Comparison of ENCODE assay signal across 14 mouse cellular contexts in the genomic region with DNA sequence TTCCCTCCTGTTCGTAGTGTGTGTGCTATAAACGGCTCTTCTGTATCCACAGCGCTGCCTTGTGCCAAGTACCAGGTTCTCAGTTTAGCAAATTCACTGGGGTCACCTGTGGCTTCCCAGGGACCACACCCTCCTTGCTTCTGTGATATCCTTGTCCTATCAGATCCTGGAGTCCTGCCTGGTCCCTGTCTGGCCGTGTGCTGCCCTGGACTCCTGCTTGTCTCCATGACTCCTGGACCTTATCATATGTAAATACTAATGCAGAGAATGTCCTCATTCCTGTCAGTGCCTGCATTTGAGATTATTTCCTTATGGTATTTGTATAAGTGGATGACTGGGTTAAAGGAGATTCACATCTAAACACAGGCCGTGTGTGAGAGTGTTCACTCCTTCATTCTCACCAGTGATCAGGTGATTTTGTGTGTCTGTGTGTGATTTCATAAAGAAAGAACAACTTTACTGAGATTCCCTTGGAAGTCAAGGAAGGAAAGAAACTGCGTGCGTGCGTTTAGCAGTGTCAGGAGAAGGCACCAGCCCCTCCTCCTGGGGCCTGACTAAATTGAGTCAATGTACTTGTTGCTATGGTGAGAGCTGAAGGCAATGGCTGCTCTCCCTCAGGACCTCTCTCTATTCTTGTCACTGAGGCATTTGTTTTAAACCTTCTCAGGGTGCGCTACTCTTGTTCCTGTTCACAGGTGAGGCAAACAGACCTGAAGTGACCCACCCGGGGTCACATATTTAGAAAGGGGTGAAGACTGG. TPM values are rescaled to one million over a fixed set of nuclear protein-coding genes. Genes with fewer than 3 reads are reported as not detected.
"Had no signal": no experiment of that assay in that cellular context is flagged by ENCODE, and none has a peak within 500 bp of the region (broad histone marks: within the 10 kb centered on the region; RNA-seq: fewer than 3 reads in every experiment).

No protein-coding gene starts in this region.

RNA-seq across cellular contexts. Expression of a gene that starts 17.9 kb away (rescaled TPM):
- polyA plus RNA-seq: midbrain, embryonic 11.5 days; midbrain, embryonic 13.5 days had no signal

RNA-seq across cellular contexts. Expression of a gene that starts 18.4 kb away (rescaled TPM):
- polyA plus RNA-seq: liver, embryonic 15.5 days; liver, postnatal 0 days; lung, adult 2 months; lung, embryonic 15.5 days; lung, postnatal 0 days; macrophage; midbrain, embryonic 11.5 days; midbrain, embryonic 13.5 days; midbrain, embryonic 15.5 days; midbrain, postnatal 0 days; neural tube, embryonic 12.5 days; neural tube, embryonic 14.5 days had no signal

RNA-seq across cellular contexts. Expression of a gene that starts 30.0 kb away (rescaled TPM):
- polyA plus RNA-seq: macrophage; midbrain, embryonic 11.5 days; midbrain, embryonic 13.5 days; midbrain, embryonic 15.5 days; midbrain, postnatal 0 days; neural tube, embryonic 12.5 days; neural tube, embryonic 14.5 days had no signal

RNA-seq across cellular contexts. Expression of a gene that starts 48.0 kb away (rescaled TPM):
- polyA plus RNA-seq: liver, embryonic 15.5 days; liver, postnatal 0 days; lung, adult 2 months; lung, embryonic 15.5 days; lung, postnatal 0 days; macrophage; midbrain, embryonic 11.5 days; midbrain, embryonic 13.5 days; midbrain, embryonic 15.5 days; midbrain, postnatal 0 days; neural tube, embryonic 12.5 days; neural tube, embryonic 14.5 days; thymus, adult 2 months; urinary bladder, adult 2 months had no signal
